Mouse (Mus musculus) cortical plate, adult 2 months (tissue): ENCODE data around the gene Rassf5.

Experiments
- CTCF ChIP-seq: fragments of 200-500 bp; IDR thresholded peaks from 2 replicates; pipeline ENCODE4 v1.5.1; 2011; ENCODE audit warnings: mild to moderate bottlenecking, control low read depth, low read length; ENCODE audit not compliant: insufficient read depth; ENCODE audit errors: extremely low read depth
- POLR2A ChIP-seq: fragments of 200-500 bp; IDR thresholded peaks from 2 replicates; pipeline ENCODE4 v1.6.1; 2011; ENCODE audit warnings: mild to moderate bottlenecking, low read length, control low read depth; ENCODE audit not compliant: insufficient read depth; ENCODE audit errors: extremely low read depth

DNA sequence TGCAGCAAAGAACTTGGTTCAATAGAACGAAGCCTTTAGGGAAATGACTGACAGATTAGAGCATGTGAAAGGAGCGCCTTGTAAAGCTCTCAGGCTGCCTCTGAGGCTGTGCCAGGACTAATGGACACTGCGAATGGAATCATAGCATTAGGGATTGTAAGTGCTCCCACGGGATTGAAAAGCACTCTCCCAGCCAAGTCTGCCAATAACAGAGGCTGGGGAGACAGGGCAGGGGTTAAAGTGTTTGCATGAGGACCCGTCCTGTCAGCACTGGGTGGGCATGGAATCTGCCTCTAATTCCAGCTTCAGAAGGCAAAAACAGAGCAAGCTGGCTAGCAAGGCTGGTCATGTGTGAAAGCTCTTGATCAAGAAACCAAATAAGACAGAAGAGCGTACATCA is 110.8 kb downstream of the Rassf5 start:
- no peak for TF ChIP-seq POLR2A
- no peak for TF ChIP-seq CTCF
